Mouse (Mus musculus) CH12.LX (cell line): Measurements from ENCODE around the gene Sord. TPM values are rescaled to one million over a fixed set of nuclear protein-coding genes. Genes with fewer than 3 reads are reported as not detected.

Experiments used
- DNase-seq: peaks from one replicate; pipeline ENCODE4 v3.0.0-alpha.2; 2013; ENCODE audit errors: extremely low read depth
- H3K27ac ChIP-seq: 2 replicates; pipeline ENCODE4 v1.5.1; 2012; ENCODE audit warnings: low read depth, mild to moderate bottlenecking, control low read depth, moderate library complexity; ENCODE audit not compliant: insufficient read depth
- H3K27me3 ChIP-seq: replicated peaks from 2 replicates; pipeline ENCODE3; 2012; ENCODE audit warnings: inconsistent platforms
- H3K36me3 ChIP-seq, 2 experiments: replicated peaks in 1 of 2; 2 replicates each; pipeline versions ENCODE3 to v1.6.1; 2012; ENCODE audit warnings: inconsistent platforms in 1 of 2, low read length in 1 of 2, mild to moderate bottlenecking in 1 of 2, mixed read lengths in 1 of 2, moderate library complexity in 1 of 2; ENCODE audit not compliant: control insufficient read depth in 1 of 2, insufficient read depth in 1 of 2
- H3K4me1 ChIP-seq, 2 experiments: 2 replicates each; pipeline ENCODE4 v1.6.1; 2012; ENCODE audit warnings: inconsistent platforms in 1 of 2, moderate library complexity in 1 of 2; ENCODE audit not compliant: insufficient read depth in 2 of 2, control insufficient read depth in 1 of 2
- H3K4me2 ChIP-seq: 2 replicates; pipeline ENCODE4 v1.6.1; 2012; ENCODE audit warnings: low read depth, mild to moderate bottlenecking, control low read depth; ENCODE audit not compliant: poor library complexity, insufficient read depth, severe bottlenecking
- H3K4me3 ChIP-seq, 3 experiments: fragments of 150-350 bp in 1 of 3; sonication (generic) in 1 of 3; replicated peaks in 1 of 3; 2 replicates each; pipeline versions ENCODE3 to v1.5.1; 2011 to 2012; ENCODE audit warnings: low read depth in 2 of 3, low read length in 2 of 3, mild to moderate bottlenecking in 2 of 3, moderate library complexity in 2 of 3, control low read depth in 1 of 3, improper control_type of control experiment in 1 of 3, inconsistent platforms in 1 of 3, mixed read lengths in 1 of 3; ENCODE audit not compliant: poor library complexity in 1 of 3
- H3K79me2 ChIP-seq: replicated peaks from 2 replicates; pipeline ENCODE4 v1.6.1; 2012; ENCODE audit warnings: mild to moderate bottlenecking, moderate library complexity; ENCODE audit not compliant: control insufficient read depth, poor library complexity, insufficient read depth, severe bottlenecking; ENCODE audit errors: extremely low read depth
- H3K9ac ChIP-seq: 2 replicates; pipeline ENCODE4 v1.6.1; 2012; ENCODE audit warnings: low read depth, mild to moderate bottlenecking, control low read depth, moderate library complexity; ENCODE audit not compliant: insufficient read depth
- H3K9me3 ChIP-seq: replicated peaks from 2 replicates; pipeline ENCODE3; 2012; ENCODE audit warnings: low read length, inconsistent platforms, mixed read lengths
- BHLHE40 ChIP-seq: IDR thresholded peaks from 2 replicates; pipeline ENCODE4 v1.6.1; 2011; ENCODE audit warnings: mild to moderate bottlenecking, low read depth, low read length, improper control_type of control experiment
- CHD2 ChIP-seq: IDR thresholded peaks from 2 replicates; pipeline ENCODE4 v1.6.1; 2011; ENCODE audit warnings: low read length, improper control_type of control experiment
- CTCF ChIP-seq, 2 experiments: IDR thresholded peaks in 1 of 2; conservative IDR thresholded peaks in 1 of 2; 2 replicates each; pipeline ENCODE4 v1.5.1; 2011 to 2012; ENCODE audit warnings: low read depth in 2 of 2, low read length in 2 of 2, improper control_type of control experiment in 1 of 2, inconsistent platforms in 1 of 2, mild to moderate bottlenecking in 1 of 2, moderate library complexity in 1 of 2
- E2F4 ChIP-seq: IDR thresholded peaks from 2 replicates; pipeline ENCODE4 v1.6.1; 2011; ENCODE audit warnings: low read depth, low read length, improper control_type of control experiment; ENCODE audit not compliant: insufficient replicate concordance
- ELF1 ChIP-seq: IDR thresholded peaks from 2 replicates; pipeline ENCODE4 v1.6.1; 2014; ENCODE audit warnings: low read depth, mild to moderate bottlenecking, inconsistent platforms, low read length, improper control_type of control experiment
- EP300 ChIP-seq: IDR thresholded peaks from 2 replicates; pipeline ENCODE4 v1.6.1; 2011; ENCODE audit warnings: low read length, improper control_type of control experiment
- HCFC1 ChIP-seq: IDR thresholded peaks from 2 replicates; pipeline ENCODE4 v1.6.1; 2012; ENCODE audit warnings: low read depth, mild to moderate bottlenecking, inconsistent platforms, low read length, improper control_type of control experiment
- KAT2A ChIP-seq: IDR thresholded peaks from 2 replicates; pipeline ENCODE4 v1.6.1; 2012; ENCODE audit warnings: low read length, improper control_type of control experiment, inconsistent platforms; ENCODE audit not compliant: insufficient replicate concordance
- NELFE ChIP-seq: IDR thresholded peaks from 2 replicates; pipeline ENCODE4 v1.6.1; 2011; ENCODE audit warnings: low read depth, low read length, improper control_type of control experiment
- NRF1 ChIP-seq: IDR thresholded peaks from 2 replicates; pipeline ENCODE4 v1.6.1; 2014; ENCODE audit warnings: low read depth, mild to moderate bottlenecking, inconsistent platforms, low read length, improper control_type of control experiment, moderate library complexity
- PAX5 ChIP-seq: IDR thresholded peaks from 2 replicates; pipeline ENCODE4 v1.6.1; 2012; ENCODE audit warnings: low read length, inconsistent platforms, mixed read lengths
- POLR2AphosphoS2 ChIP-seq: IDR thresholded peaks from 2 replicates; pipeline ENCODE4 v1.6.1; 2011; ENCODE audit warnings: low read depth, low read length, improper control_type of control experiment
- RCOR1 ChIP-seq: conservative IDR thresholded peaks from 2 replicates; pipeline ENCODE4 v1.6.1; 2012; ENCODE audit warnings: low read depth, mild to moderate bottlenecking, inconsistent platforms, low read length, improper control_type of control experiment
- SMC3 ChIP-seq: IDR thresholded peaks from 2 replicates; pipeline ENCODE4 v1.6.1; 2011; ENCODE audit warnings: low read depth, low read length, improper control_type of control experiment
- TCF12 ChIP-seq: IDR thresholded peaks from 2 replicates; pipeline ENCODE4 v1.6.1; 2014; ENCODE audit warnings: low read depth, mild to moderate bottlenecking, inconsistent platforms, low read length, improper control_type of control experiment
- UBTF ChIP-seq: IDR thresholded peaks from 2 replicates; pipeline ENCODE4 v1.6.1; 2012; ENCODE audit warnings: low read depth, mild to moderate bottlenecking, inconsistent platforms, low read length, improper control_type of control experiment, moderate library complexity
- USF1 ChIP-seq: IDR thresholded peaks from 2 replicates; pipeline ENCODE4 v1.6.1; 2014; ENCODE audit warnings: low read depth, mild to moderate bottlenecking, inconsistent platforms, low read length, improper control_type of control experiment
- ZC3H11A ChIP-seq: IDR thresholded peaks from 2 replicates; pipeline ENCODE4 v1.6.1; 2012; ENCODE audit warnings: low read depth, mild to moderate bottlenecking, inconsistent platforms, low read length, improper control_type of control experiment
- ZMIZ1 ChIP-seq: IDR thresholded peaks from 2 replicates; pipeline ENCODE4 v1.6.1; 2012; ENCODE audit warnings: low read depth, mild to moderate bottlenecking, inconsistent platforms, low read length, improper control_type of control experiment
- ZNF384 ChIP-seq: IDR thresholded peaks from 2 replicates; pipeline ENCODE4 v1.6.1; 2012; ENCODE audit warnings: low read depth, low read length, improper control_type of control experiment, inconsistent platforms
- dilution Hi-C: fragments of 300-500 bp; cut with MboI; formaldehyde crosslinking; loops from 2 replicates; pipeline ENCODE4 v1.14.3; 2020; ENCODE audit warnings: low sequenced_read_pairs; ENCODE audit not compliant: extremely low pct_unique_long_range_greater_than_20kb, extremely low pct_ligation_motif_present
- in situ Hi-C: fragments of 300-500 bp; cut with MboI; formaldehyde crosslinking; loops from 3 replicates; pipeline ENCODE4 v1.14.3; 2019; ENCODE audit warnings: low sequenced_read_pairs, low pct_ligation_motif_present, low pct_unique_long_range_greater_than_20kb, mixed read lengths
- polyA plus RNA-seq: library from polyadenylated mRNA; unstranded; fragments of >175 nt; gene quantifications from 2 replicates; pipeline ENCODE4 v1.2.1, GENCODE M21; 2012; ENCODE audit warnings: low read depth; ENCODE audit not compliant: insufficient read length
- total RNA-seq, 2 experiments: library from RNA; depleted of rRNA; stranded (reverse); fragments of 300-350 nt in 1 of 2; fragments of >200 nt in 1 of 2; gene quantifications; 2 replicates each; pipeline ENCODE4 v1.2.3; 2012 to 2014

Sord gene
- total and polyA plus RNA-seq, 3 experiments, result 18.2 to 29.9 (median 20.3) TPM

DNA sequence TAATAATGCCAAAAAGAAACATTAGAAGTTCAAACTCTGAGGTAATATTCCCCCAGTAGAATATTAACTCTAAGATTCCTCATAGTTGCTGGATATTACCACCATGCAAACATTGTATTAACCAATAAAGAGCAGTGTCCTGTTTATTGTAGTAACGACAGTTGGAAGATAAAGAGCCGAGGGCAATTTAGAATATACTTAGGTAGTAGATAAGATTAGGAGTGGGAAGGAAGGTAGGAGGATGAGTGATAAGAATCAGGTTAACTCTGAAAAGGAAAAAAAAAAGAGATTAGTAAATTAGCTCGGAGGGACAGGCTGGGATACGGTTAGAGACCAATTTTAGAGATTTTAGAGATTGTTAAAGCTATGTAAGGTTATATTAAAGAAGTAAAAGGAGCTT, 13.2 kb upstream of the Sord start:
- H3K4me2 ChIP-seq, result no peak overlapping the region
- in situ Hi-C loops, result no loop called here
- H3K27ac ChIP-seq, result no peak overlapping the region
- H3K79me2 ChIP-seq, result no peaks in the 10 kb centered on the region
- H3K4me3 ChIP-seq, result no peak overlapping the region
- no peaks in the 10 kb centered on the region for H3K27me3 ChIP-seq
- TF ChIP-seq POLR2AphosphoS2 (no peak), USF1 (no peak), SMC3 (no peak)
- DNase-seq, result no peak
- H3K4me1 ChIP-seq, result peaks cover 0 to 8% of the 10 kb centered on the region in 2 experiments; a peak in 2 of 4 replicates
- H3K9ac ChIP-seq, result no peak overlapping the region
- dilution Hi-C loops, result no loop called here
- no peaks in the 10 kb centered on the region for H3K9me3 ChIP-seq
- no peaks in the 10 kb centered on the region for H3K36me3 ChIP-seq

- dilution Hi-C loops, result no loop called here
- Histone ChIP-seq H3K27me3 (no peaks in the 10 kb centered on the region), H3K4me2 (no peak overlapping the region), H3K9me3 (no peaks in the 10 kb centered on the region), H3K4me3 (no peak overlapping the region), H3K4me1 (peaks cover 0 to 8% of the 10 kb centered on the region in 2 experiments; a peak in 2 of 4 replicates), H3K9ac (no peak overlapping the region), H3K27ac (no peak overlapping the region), H3K36me3 (no peaks in the 10 kb centered on the region), H3K79me2 (no peaks in the 10 kb centered on the region)
- in situ Hi-C loops, result no loop called here
- DNase-seq, result no peak
- TF ChIP-seq NRF1 (no peak), E2F4 (no peak), HCFC1 (no peak), CHD2 (no peak), USF1 (no peak), POLR2AphosphoS2 (no peak), ZMIZ1 (no peak), EP300 (no peak), CTCF (conservative IDR thresholded peaks at IDR 0.05 in 1 of 2, IDR thresholded peaks at IDR 0.05 in 1 of 2; ENCODE audit: low read depth in 2 of 2, low read length in 2 of 2) (no peak), KAT2A (no peak), ZC3H11A (no peak), PAX5 (no peak), NELFE (no peak), RCOR1 (no peak), ELF1 (no peak), BHLHE40 (no peak), UBTF (no peak), ZNF384 (no peak), TCF12 (no peak)
Observed at GRCm38 (mm10) chr2:122221798-122222197, 12.8 kb upstream of the Sord start.
